Mouse (Mus musculus): ENCODE data around the gene Slc25a35. TPM values are rescaled to one million over a fixed set of nuclear protein-coding genes. Genes with fewer than 3 reads are reported as not detected.
"Not testable (repeated sequence)": the region's sequence is repeated elsewhere in the genome, so short reads cannot be mapped to it uniquely, and the experiment has no call there.

Slc25a35 gene
- polyA plus RNA-seq, 1 experiment from 2014 or later, result 1.9 TPM

GRCm38 (mm10) chr11:69010400-69011323, 42.7 kb downstream of the Slc25a35 start:
- Histone ChIP-seq H3K27ac (replicated peaks) (0 out of 2 replicates have a peak overlapping the region, but pooled peaks have one; percentile 85), H3K4me1 (peaks cover 26% of the 10 kb centered on the region), H3K9me3 (no peaks in the 10 kb centered on the region), H3K36me3 (no peaks in the 10 kb centered on the region), H3K27me3 (no peaks in the 10 kb centered on the region), H3K4me2 (replicated peaks) (no peak overlapping the region), H3K9ac (replicated peaks) (no peak overlapping the region), H3K4me3 (no peak overlapping the region)
- WGBS, result 92% methylated on average over 15 of the region's 15 CpGs
- no peak for ATAC-seq (ENCODE audit: low FRiP score, low read depth)

GRCm38 (mm10) chr11:69011445-69011844, 43.5 kb downstream of the Slc25a35 start:
- peak overlapping the region; percentile 85; the same call in 1 of the 2 replicates for H3K27ac ChIP-seq (replicated peaks)
- WGBS, result 80% methylated on average over 2 of the region's 2 CpGs

GRCm38 (mm10) chr11:69012071-69012601, 44.2 kb downstream of the Slc25a35 start:
- ATAC-seq (ENCODE audit: low FRiP score, low read depth), result peak; percentile 57; the same call in 1 of the 2 replicates

More at GRCm38 (mm10) chr11:69011445-69011844, 43.5 kb downstream of the Slc25a35 start:
- not testable (repeated sequence) for H3K27me3 ChIP-seq; H3K9me3 ChIP-seq; H3K9ac ChIP-seq (replicated peaks); H3K36me3 ChIP-seq; ATAC-seq (ENCODE audit: low FRiP score, low read depth)
- Histone ChIP-seq H3K4me1 (peaks cover 27% of the 10 kb centered on the region), H3K4me2 (replicated peaks) (peak overlapping the region; percentile 65), H3K4me3 (peak overlapping the region; percentile 58)

GRCm38 (mm10) chr11:69015644-69016441, 47.9 kb downstream of the Slc25a35 start, which contains the start of gene Ctc1:
TSS of gene Ctc1 (plus strand) at chr11:69015911.
- Histone ChIP-seq H3K27me3 (no peaks in the 10 kb centered on the region), H3K9ac (replicated peaks) (peak within 1 kb of the TSS; percentile 74), H3K4me2 (replicated peaks) (peak within 1 kb of the TSS; percentile 82), H3K4me1 (peaks cover 26% of the 10 kb centered on the region), H3K9me3 (no peaks in the 10 kb centered on the region), H3K4me3 (peak within 1 kb of the TSS; percentile 68), H3K36me3 (peaks cover 1% of the 10 kb centered on the region; the same call in 1 of the 2 replicates), H3K27ac (replicated peaks) (peak within 1 kb of the TSS; percentile 88)
- ATAC-seq (ENCODE audit: low FRiP score, low read depth), result peak; percentile 93
- 4% methylated on average over 38 of the region's 38 CpGs for WGBS

More at GRCm38 (mm10) chr11:69012071-69012601, 44.2 kb downstream of the Slc25a35 start:
- H3K4me2 ChIP-seq (replicated peaks), result peak overlapping the region; percentile 65
- 2% methylated on average over 18 of the region's 18 CpGs for WGBS
- H3K9me3 ChIP-seq, result no peaks in the 10 kb centered on the region
- H3K27ac ChIP-seq (replicated peaks), result peak overlapping the region; percentile 85
- no peaks in the 10 kb centered on the region for H3K27me3 ChIP-seq
- H3K4me1 ChIP-seq, result peaks cover 32% of the 10 kb centered on the region
- H3K36me3 ChIP-seq, result no peaks in the 10 kb centered on the region
- H3K9ac ChIP-seq (replicated peaks), result peak overlapping the region; percentile 68
- peak overlapping the region; percentile 58 for H3K4me3 ChIP-seq

- no peak for ATAC-seq (ENCODE audit: low FRiP score, low read depth)
- H3K9ac ChIP-seq (replicated peaks), result peak overlapping the region; percentile 74
- no peaks in the 10 kb centered on the region for H3K9me3 ChIP-seq
- WGBS, result 73% methylated on average over 3 of the region's 3 CpGs
- H3K27me3 ChIP-seq, result no peaks in the 10 kb centered on the region
- H3K27ac ChIP-seq (replicated peaks), result peak overlapping the region; percentile 88; the same call in 1 of the 2 replicates
- H3K4me3 ChIP-seq, result peak overlapping the region; percentile 68
- peak overlapping the region; percentile 82 for H3K4me2 ChIP-seq (replicated peaks)
- H3K36me3 ChIP-seq, result peaks cover 9% of the 10 kb centered on the region
- H3K4me1 ChIP-seq, result peaks cover 19% of the 10 kb centered on the region
These were observed 48.8 kb downstream of the Slc25a35 start for GRCm38 (mm10) chr11:69016755-69017154.

- peaks cover 48% of the 10 kb centered on the region for H3K36me3 ChIP-seq
These were observed 52.8 kb downstream of the Slc25a35 start for GRCm38 (mm10) chr11:69020691-69021090.

More at GRCm38 (mm10) chr11:69020691-69021090, 52.8 kb downstream of the Slc25a35 start:
- Histone ChIP-seq H3K4me1 (peaks cover 11% of the 10 kb centered on the region), H3K4me2 (replicated peaks) (no peak overlapping the region), H3K9me3 (no peaks in the 10 kb centered on the region), H3K27ac (replicated peaks) (no peak overlapping the region), H3K27me3 (no peaks in the 10 kb centered on the region), H3K9ac (replicated peaks) (no peak overlapping the region), H3K4me3 (no peak overlapping the region)
- no peak for ATAC-seq (ENCODE audit: low FRiP score, low read depth)

Small RNA genes within 50 kb of the gene (microRNA-seq; reads per million reads assigned to microRNA genes)
- 13.2 reads per million, percentile 30 among the genes with 10 or more reads in this experiment for gene Mir3062

Other genes starting within 250 kb of the Slc25a35 start
- 60.4 and 65.3 TPM in 2 replicates for gene Ndel1, start 96.3 kb upstream of the Slc25a35 start, polyA plus RNA-seq (2016; fragmentation: Nextera tagmentation; extraction: Ambion mirVana)
- 0.10 TPM in 1 of 2 replicates, not detected in the other for gene Rnf222, start 79.6 kb upstream of the Slc25a35 start, polyA plus RNA-seq (2016; fragmentation: Nextera tagmentation; extraction: Ambion mirVana)
- gene Rpl26, start 66.5 kb upstream of the Slc25a35 start, polyA plus RNA-seq (2016; fragmentation: Nextera tagmentation; extraction: Ambion mirVana), result 743 and 773 TPM in 2 replicates
- gene Odf4, start 41.0 kb upstream of the Slc25a35 start, polyA plus RNA-seq (2016; fragmentation: Nextera tagmentation; extraction: Ambion mirVana), result 0.20 TPM in 1 of 2 replicates, not detected in the other
- 5.9 and 6.7 TPM in 2 replicates for gene Arhgef15, start 10.7 kb upstream of the Slc25a35 start, polyA plus RNA-seq (2016; fragmentation: Nextera tagmentation; extraction: Ambion mirVana)
- 39.2 and 42.1 TPM in 2 replicates for gene Rangrf, start 7.1 kb downstream of the Slc25a35 start, polyA plus RNA-seq (2016; fragmentation: Nextera tagmentation; extraction: Ambion mirVana)
- gene Pfas, start 40.3 kb downstream of the Slc25a35 start, polyA plus RNA-seq (2016; fragmentation: Nextera tagmentation; extraction: Ambion mirVana), result 34.7 and 38.7 TPM in 2 replicates
- gene Ctc1, start 47.8 kb downstream of the Slc25a35 start, polyA plus RNA-seq (2016; fragmentation: Nextera tagmentation; extraction: Ambion mirVana), result 72.4 and 77.1 TPM in 2 replicates
- gene Aurkb, start 77.5 kb downstream of the Slc25a35 start, polyA plus RNA-seq (2016; fragmentation: Nextera tagmentation; extraction: Ambion mirVana), result 139 and 142 TPM in 2 replicates
- 13.3 and 16.3 TPM in 2 replicates for gene Borcs6, start 91.6 kb downstream of the Slc25a35 start, polyA plus RNA-seq (2016; fragmentation: Nextera tagmentation; extraction: Ambion mirVana)
- gene Tmem107, start 102.7 kb downstream of the Slc25a35 start, polyA plus RNA-seq (2016; fragmentation: Nextera tagmentation; extraction: Ambion mirVana), result 45.1 and 48.3 TPM in 2 replicates
- 123 and 131 TPM in 2 replicates for gene Vamp2, start 120.4 kb downstream of the Slc25a35 start, polyA plus RNA-seq (2016; fragmentation: Nextera tagmentation; extraction: Ambion mirVana)
- gene Per1, start 127.1 kb downstream of the Slc25a35 start, polyA plus RNA-seq (2016; fragmentation: Nextera tagmentation; extraction: Ambion mirVana), result 9.8 and 10.9 TPM in 2 replicates
- 0.21 and 0.38 TPM in 2 replicates for gene Hes7, start 152.3 kb downstream of the Slc25a35 start, polyA plus RNA-seq (2016; fragmentation: Nextera tagmentation; extraction: Ambion mirVana)
- gene 9130213A22Rik, start 154.5 kb downstream of the Slc25a35 start, polyA plus RNA-seq (2016; fragmentation: Nextera tagmentation; extraction: Ambion mirVana), result 0.18 and 0.29 TPM in 2 replicates
- gene Aloxe3, start 157.8 kb downstream of the Slc25a35 start, polyA plus RNA-seq (2016; fragmentation: Nextera tagmentation; extraction: Ambion mirVana), result 0.66 and 0.67 TPM in 2 replicates
- 0.06 TPM in 1 of 2 replicates, not detected in the other for gene Alox12b, start 188.9 kb downstream of the Slc25a35 start, polyA plus RNA-seq (2016; fragmentation: Nextera tagmentation; extraction: Ambion mirVana)
- gene Alox8, start 229.7 kb downstream of the Slc25a35 start, polyA plus RNA-seq (2016; fragmentation: Nextera tagmentation; extraction: Ambion mirVana), result 0.13 TPM in 1 of 2 replicates, not detected in the other